Comparison of ENCODE assay signal across 15 mouse cellular contexts in the genomic region with DNA sequence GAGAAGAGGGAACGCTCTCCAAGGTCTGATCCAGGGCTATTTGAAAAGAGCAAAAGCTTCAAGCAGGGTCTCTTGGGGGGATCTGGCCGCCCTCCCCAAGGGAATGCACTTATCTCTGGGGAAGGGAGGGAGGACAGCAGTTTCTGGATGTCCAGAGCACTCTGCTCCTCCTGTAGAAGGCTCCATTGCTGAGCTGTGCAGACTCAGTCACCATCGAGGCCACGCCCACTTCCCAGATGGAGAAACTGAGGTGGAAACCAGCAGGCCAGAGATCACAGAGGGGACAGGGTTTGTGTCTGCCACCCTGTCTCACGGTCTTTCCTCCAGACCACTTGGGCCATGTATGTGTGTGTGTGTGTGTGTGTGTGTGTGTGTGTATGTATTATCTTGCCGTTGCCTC. TPM values are rescaled to one million over a fixed set of nuclear protein-coding genes. Genes with fewer than 3 reads are reported as not detected.
DNase-seq lines count a peak whose midpoint lies in the region; ATAC-seq and TF ChIP-seq lines count a peak whose summit lies in the region.
"Had no signal": no experiment of that assay in that cellular context is flagged by ENCODE, and none has a peak within 500 bp of the region (broad histone marks: within the 10 kb centered on the region; RNA-seq: fewer than 3 reads in every experiment).

No protein-coding gene starts in this region.

- H3K9ac ChIP-seq in stomach, postnatal 0 days (ENCODE audit: low read length): no peak overlapping the region
- no peak overlapping the region for H3K9ac ChIP-seq in midbrain, embryonic 15.5 days
- H3K9ac ChIP-seq: forebrain, embryonic 12.5 days; liver, embryonic 14.5 days had no signal

- no peak for ATAC-seq in CD4-positive, CD25-positive, alpha-beta regulatory T cell, adult 4 months
- ATAC-seq in stomach, postnatal 0 days (ENCODE audit: low FRiP score, low TSS enrichment): no peak
- no peak for ATAC-seq in midbrain, embryonic 15.5 days (replicated peaks)
- ATAC-seq: lung, postnatal 0 days had no signal

- TF ChIP-seq POLR2A in kidney, adult 2 months (IDR thresholded peaks at IDR 0.05; ENCODE audit: low read depth, low read length): no peak

- 0 out of 2 replicates have a peak, but pooled peaks cover 1% of the 10 kb centered on the region for H3K27me3 ChIP-seq in kidney, adult 2 months (replicated peaks; ENCODE audit: control insufficient read depth, insufficient read depth, low read length)
- H3K27me3 ChIP-seq in stomach, postnatal 0 days (ENCODE audit: control insufficient read depth, insufficient read depth, low read length): no peaks in the 10 kb centered on the region; the same call in 1 of the 2 replicates
- peaks cover 7% of the 10 kb centered on the region for H3K27me3 ChIP-seq in midbrain, embryonic 15.5 days (replicated peaks)

- 80% methylated on average over 6 of the region's 6 CpGs for WGBS in kidney, adult 2 months
- WGBS in stomach, postnatal 0 days: 70% methylated on average over 6 of the region's 6 CpGs
- WGBS in midbrain, embryonic 15.5 days: 77% methylated on average over 6 of the region's 6 CpGs

- no peak overlapping the region for H3K4me2 ChIP-seq in stomach, postnatal 0 days (replicated peaks; ENCODE audit: low read depth)
- no peak overlapping the region for H3K4me2 ChIP-seq in midbrain, embryonic 15.5 days
- H3K4me2 ChIP-seq: forebrain, embryonic 12.5 days; heart, embryonic 11.5 days had no signal

- no peak for TF ChIP-seq EP300 in stomach, postnatal 0 days (optimal IDR thresholded peaks at IDR 0.05)

- no peak for TF ChIP-seq CTCF in kidney, adult 2 months (conservative IDR thresholded peaks at IDR 0.05; ENCODE audit: insufficient read depth, insufficient read length, low read depth, low read length)
- TF ChIP-seq CTCF in stomach, postnatal 0 days (IDR thresholded peaks at IDR 0.05; ENCODE audit: low read depth): no peak

- DNase-seq in CD4-positive, CD25-positive, alpha-beta regulatory T cell, adult 2 months (ENCODE audit: low read depth, low spot score): peak; percentile 54
- peak; percentile 1 for DNase-seq in kidney, postnatal 4 days
- no peak for DNase-seq in kidney, adult 2 months
- DNase-seq in urinary bladder, postnatal 10 days (ENCODE audit: low spot score): peak; percentile 8
- DNase-seq in urinary bladder, postnatal 25 days (ENCODE audit: low spot score): no peak
- no peak for DNase-seq in stomach, postnatal 0 days (ENCODE audit: low spot score)
- DNase-seq: layer of hippocampus, postnatal 36 days; thymus, postnatal 14 days had no signal

- H3K9me3 ChIP-seq in stomach, postnatal 0 days (ENCODE audit: control insufficient read depth, low read length): no peaks in the 10 kb centered on the region
- H3K9me3 ChIP-seq in midbrain, embryonic 15.5 days: no peaks in the 10 kb centered on the region
- H3K9me3 ChIP-seq: forebrain, embryonic 12.5 days; hindbrain, embryonic 10.5 days had no signal

- H3K4me3 ChIP-seq in kidney, adult 2 months (ENCODE audit: insufficient read depth, low read depth, low read length): no peak overlapping the region
- no peak overlapping the region for H3K4me3 ChIP-seq in stomach, postnatal 0 days (ENCODE audit: low read depth, low read length)
- H3K4me3 ChIP-seq in midbrain, embryonic 15.5 days: no peak overlapping the region
- H3K4me3 ChIP-seq: forebrain, embryonic 12.5 days; hindbrain, embryonic 10.5 days had no signal

- no peaks in the 10 kb centered on the region for H3K4me1 ChIP-seq in kidney, adult 2 months (ENCODE audit: control insufficient read depth, insufficient read depth, low read length)
- no peaks in the 10 kb centered on the region for H3K4me1 ChIP-seq in stomach, postnatal 0 days (replicated peaks; ENCODE audit: control insufficient read depth, insufficient read depth)
- H3K4me1 ChIP-seq in midbrain, embryonic 15.5 days: peaks cover 10% of the 10 kb centered on the region

- H3K27ac ChIP-seq in kidney, adult 2 months (ENCODE audit: insufficient read depth, low read depth, low read length): no peak overlapping the region
- H3K27ac ChIP-seq in stomach, postnatal 0 days (replicated peaks): peak overlapping the region; percentile 90; the same call in 1 of the 2 replicates
- no peak overlapping the region for H3K27ac ChIP-seq in midbrain, embryonic 15.5 days
- H3K27ac ChIP-seq: forebrain, embryonic 12.5 days; hindbrain, embryonic 10.5 days; liver, embryonic 14.5 days had no signal

- H3K36me3 ChIP-seq in kidney, adult 2 months (ENCODE audit: control insufficient read depth, insufficient read depth, low read length): no peaks in the 10 kb centered on the region
- H3K36me3 ChIP-seq in stomach, postnatal 0 days (ENCODE audit: control insufficient read depth, insufficient read depth, low read length): no peaks in the 10 kb centered on the region
- no peaks in the 10 kb centered on the region for H3K36me3 ChIP-seq in midbrain, embryonic 15.5 days (replicated peaks)
- H3K36me3 ChIP-seq: forebrain, embryonic 12.5 days; hindbrain, embryonic 10.5 days had no signal

RNA-seq across cellular contexts. Expression of gene Coro2a, which starts 3.0 kb away (rescaled TPM):
- 100 to 1,000 TPM; 104 to 110 TPM for polyA plus RNA-seq in CD4-positive, CD25-positive, alpha-beta regulatory T cell, adult 4 months (2017; shearing (Covaris generic))
- 4.1 and 4.2 TPM in 2 replicates for polyA plus RNA-seq in kidney, adult 2 months (2012; rRNA removed)
- 16.7 and 17.2 TPM in 2 replicates for polyA plus RNA-seq in stomach, postnatal 0 days (2015; fragmentation: Nextera tagmentation; extraction: Ambion mirVana)
- 6.8 and 8.1 TPM in 2 replicates for polyA plus RNA-seq in midbrain, embryonic 15.5 days (2015; fragmentation: Nextera tagmentation; extraction: Ambion mirVana)

RNA-seq across cellular contexts. Expression of gene Tbc1d2, which starts 51.0 kb away (rescaled TPM):
- under 1 TPM; 0.18 to 0.58 TPM for polyA plus RNA-seq in CD4-positive, CD25-positive, alpha-beta regulatory T cell, adult 4 months (2017; shearing (Covaris generic))
- polyA plus RNA-seq in kidney, adult 2 months (2012; rRNA removed): 6.1 and 7.6 TPM in 2 replicates
- polyA plus RNA-seq in stomach, postnatal 0 days (2015; fragmentation: Nextera tagmentation; extraction: Ambion mirVana): 2.7 and 3.4 TPM in 2 replicates
- polyA plus RNA-seq in midbrain, embryonic 15.5 days (2015; fragmentation: Nextera tagmentation; extraction: Ambion mirVana): 0.61 and 0.88 TPM in 2 replicates

Comparison
In these comparisons a context has a peak if more than half of its experiments do, and no peak if none do; other contexts are left out.
1. DNase-seq: peak in CD4-positive, CD25-positive, alpha-beta regulatory T cell, adult 2 months (single experiment), kidney, postnatal 4 days (2 of 2) and urinary bladder, postnatal 10 days (single experiment); none in kidney, adult 2 months (single experiment), urinary bladder, postnatal 25 days (single experiment) and stomach, postnatal 0 days (single experiment).